Mouse (Mus musculus) C2C12 (cell line): ENCODE results near the gene G6pc2. TPM values are rescaled to one million over a fixed set of nuclear protein-coding genes. Genes with fewer than 3 reads are reported as not detected.

Source experiments
- H3K27me3 ChIP-seq: one replicate; pipeline ENCODE4 v1.6.1; 2011; ENCODE audit not compliant: control insufficient read depth, insufficient read depth, insufficient read length
- H3K36me3 ChIP-seq: one replicate; pipeline ENCODE4 v1.6.1; 2011; ENCODE audit not compliant: control insufficient read depth, insufficient read depth
- H3K4me3 ChIP-seq: one replicate; pipeline ENCODE4 v1.5.1; 2011; ENCODE audit warnings: mild to moderate bottlenecking, control low read depth; ENCODE audit not compliant: poor library complexity, insufficient read depth, severe bottlenecking
- H3K79me2 ChIP-seq: one replicate; pipeline ENCODE4 v1.6.1; 2011; ENCODE audit not compliant: control insufficient read depth, insufficient read depth
- H3K79me3 ChIP-seq: one replicate; pipeline ENCODE4 v1.6.1; 2011; ENCODE audit warnings: low read depth, control low read depth
- H3ac ChIP-seq: one replicate; pipeline ENCODE3; 2011; ENCODE audit warnings: low read depth; ENCODE audit not compliant: control insufficient read depth, insufficient read length
- CEBPB ChIP-seq: IDR thresholded peaks from one replicate; pipeline ENCODE4 v1.6.1; 2011; ENCODE audit warnings: low read depth, mild to moderate bottlenecking, control low read depth, moderate library complexity
- CTCF ChIP-seq: IDR thresholded peaks from one replicate; pipeline ENCODE4 v1.5.1; 2011; ENCODE audit not compliant: control insufficient read depth, insufficient read depth, insufficient read length
- FOSL1 ChIP-seq: IDR thresholded peaks from one replicate; pipeline ENCODE4 v1.8.0; 2011; ENCODE audit warnings: mild to moderate bottlenecking, low read length; ENCODE audit not compliant: poor library complexity, insufficient read depth, severe bottlenecking
- MAX ChIP-seq: IDR thresholded peaks from one replicate; pipeline ENCODE4 v1.6.1; 2011; ENCODE audit warnings: mild to moderate bottlenecking, control low read depth
- MYOD1 ChIP-seq: IDR thresholded peaks from one replicate; pipeline ENCODE4 v1.6.1; 2011; ENCODE audit warnings: low read depth; ENCODE audit not compliant: control insufficient read depth, insufficient read length
- MYOG ChIP-seq: IDR thresholded peaks from one replicate; pipeline ENCODE4 v1.6.1; 2011; ENCODE audit not compliant: control insufficient read depth, insufficient read length; ENCODE audit errors: extremely low read depth
- USF1 ChIP-seq: IDR thresholded peaks from one replicate; pipeline ENCODE4 v1.6.1; 2011; ENCODE audit warnings: low read depth, mild to moderate bottlenecking, control low read depth, moderate library complexity
- long read RNA-seq, 2 experiments: library from polyadenylated mRNA; unstranded; transcript quantifications; one replicate each; pipeline ENCODE4 v2.0.0; 2019 to 2020
- polyA plus RNA-seq: library from polyadenylated mRNA; unstranded; fragments of >200 nt; fragmentation: generic; extraction: Trizol; gene quantifications from one replicate; pipeline ENCODE4 v1.2.1, GENCODE M21; 2012; ENCODE audit warnings: missing spikeins

The G6pc2 gene
- polyA plus RNA-seq, result not detected
- long read RNA-seq, experiment 1, result 0 reads
- long read RNA-seq, experiment 2, result 0 reads

GRCm38 (mm10) chr2:69210773-69211172 is at the start of gene G6pc2:
TSS of gene G6pc2 (plus strand) at chr2:69211073.
- no peak for TF ChIP-seq CTCF
- TF ChIP-seq MYOD1, result no peak
- Histone ChIP-seq H3K4me3 (no peak within 1 kb of the TSS), H3K79me3 (no peaks in the 10 kb centered on the region), H3K79me2 (peaks cover 2% of the 10 kb centered on the region), H3K36me3 (no peaks in the 10 kb centered on the region), H3K27me3 (no peaks in the 10 kb centered on the region), H3ac (no peak within 1 kb of the TSS)

- Histone ChIP-seq H3K79me2 (no peaks in the 10 kb centered on the region), H3K27me3 (no peaks in the 10 kb centered on the region), H3ac (no peak overlapping the region), H3K79me3 (no peaks in the 10 kb centered on the region), H3K36me3 (no peaks in the 10 kb centered on the region), H3K4me3 (no peak overlapping the region)
- TF ChIP-seq FOSL1 (no peak), MYOD1 (peak; percentile 66)
Observed at GRCm38 (mm10) chr2:69170395-69171077, 40.3 kb upstream of the G6pc2 start.

- Histone ChIP-seq H3K27me3 (no peaks in the 10 kb centered on the region), H3K79me3 (no peaks in the 10 kb centered on the region), H3K36me3 (no peaks in the 10 kb centered on the region), H3K4me3 (no peak overlapping the region), H3K79me2 (no peaks in the 10 kb centered on the region), H3ac (no peak overlapping the region)
- TF ChIP-seq CEBPB (no peak), MYOD1 (no peak), CTCF (no peak), MYOG (no peak), FOSL1 (no peak), USF1 (no peak), MAX (no peak)
Observed at GRCm38 (mm10) chr2:69175296-69175695, 35.6 kb upstream of the G6pc2 start.

GRCm38 (mm10) chr2:69179721-69180120 is 31.2 kb upstream of the G6pc2 start:
- Histone ChIP-seq H3ac (no peak overlapping the region), H3K27me3 (no peaks in the 10 kb centered on the region), H3K36me3 (no peaks in the 10 kb centered on the region), H3K79me3 (no peaks in the 10 kb centered on the region), H3K4me3 (no peak overlapping the region), H3K79me2 (no peaks in the 10 kb centered on the region)
- TF ChIP-seq FOSL1 (no peak), CTCF (no peak)

GRCm38 (mm10) chr2:69187990-69188389 is 22.9 kb upstream of the G6pc2 start:
- H3K79me3 ChIP-seq, result no peaks in the 10 kb centered on the region
- TF ChIP-seq MAX (no peak), MYOD1 (no peak)
- H3K79me2 ChIP-seq, result no peaks in the 10 kb centered on the region
- no peak overlapping the region for H3K4me3 ChIP-seq
- no peaks in the 10 kb centered on the region for H3K27me3 ChIP-seq
- H3ac ChIP-seq, result no peak overlapping the region
- H3K36me3 ChIP-seq, result peaks cover 17% of the 10 kb centered on the region

GRCm38 (mm10) chr2:69188732-69189131 is 22.1 kb upstream of the G6pc2 start:
- Histone ChIP-seq H3K79me2 (no peaks in the 10 kb centered on the region), H3K79me3 (no peaks in the 10 kb centered on the region), H3ac (no peak overlapping the region), H3K27me3 (no peaks in the 10 kb centered on the region), H3K36me3 (peaks cover 24% of the 10 kb centered on the region), H3K4me3 (no peak overlapping the region)
- no peak for TF ChIP-seq MYOD1
- TF ChIP-seq CEBPB, result no peak

- Histone ChIP-seq H3K27me3 (no peaks in the 10 kb centered on the region), H3K79me2 (no peaks in the 10 kb centered on the region), H3K79me3 (no peaks in the 10 kb centered on the region), H3K36me3 (peaks cover 29% of the 10 kb centered on the region), H3K4me3 (no peak overlapping the region), H3ac (no peak overlapping the region)
- TF ChIP-seq FOSL1, result no peak
- no peak for TF ChIP-seq CTCF
- TF ChIP-seq MYOG, result no peak
- no peak for TF ChIP-seq USF1
- TF ChIP-seq CEBPB, result no peak
- no peak for TF ChIP-seq MYOD1
- TF ChIP-seq MAX, result no peak
Observed at GRCm38 (mm10) chr2:69189222-69189621, 21.7 kb upstream of the G6pc2 start.
